ENCODE assay signal across 21 mouse cellular contexts in genomic region chr9:120721451-120722123, GRCm38 (mm10).
"Had no signal": no experiment of that assay in that cellular context is flagged by ENCODE, and none has a peak within 500 bp of the region (broad histone marks: within the 10 kb centered on the region; RNA-seq: fewer than 3 reads in every experiment).

No protein-coding gene starts in this region.

- H3K4me1 ChIP-seq: hindbrain, embryonic 13.5 days; intestine, embryonic 15.5 days; midbrain, embryonic 12.5 days; midbrain, embryonic 15.5 days; neural tube, embryonic 13.5 days had no signal

- H3K9ac ChIP-seq: hindbrain, embryonic 13.5 days; intestine, embryonic 15.5 days; liver, embryonic 14.5 days; lung, embryonic 14.5 days; midbrain, embryonic 12.5 days; midbrain, embryonic 15.5 days; neural tube, embryonic 13.5 days had no signal

- H3K27me3 ChIP-seq: hindbrain, embryonic 13.5 days; intestine, embryonic 15.5 days; midbrain, embryonic 12.5 days; midbrain, embryonic 15.5 days; neural tube, embryonic 13.5 days had no signal

- H3K36me3 ChIP-seq: hindbrain, embryonic 13.5 days; intestine, embryonic 15.5 days; midbrain, embryonic 12.5 days; midbrain, embryonic 15.5 days; neural tube, embryonic 13.5 days had no signal

- H3K9me3 ChIP-seq: hindbrain, embryonic 13.5 days; intestine, embryonic 15.5 days; midbrain, embryonic 12.5 days; midbrain, embryonic 15.5 days; neural tube, embryonic 13.5 days had no signal

- ATAC-seq: hindbrain, embryonic 16.5 days; intestine, embryonic 15.5 days; lung, postnatal 0 days; midbrain, embryonic 15.5 days had no signal

- DNase-seq: layer of hippocampus, postnatal 36 days; lung, embryonic 14.5 days; retina, postnatal 1 day; right cerebral cortex, postnatal 25 days; spleen, adult 18-20 months; thymus, adult 2 months; thymus, postnatal 14 days; thymus, postnatal 4 days had no signal

- H3K27ac ChIP-seq: hindbrain, embryonic 13.5 days; intestine, embryonic 15.5 days; kidney, postnatal 0 days; left cerebral cortex, adult 2 months; liver, embryonic 14.5 days; macrophage; midbrain, embryonic 12.5 days; midbrain, embryonic 15.5 days; neural tube, embryonic 13.5 days; stomach, postnatal 0 days had no signal

- H3K4me2 ChIP-seq: hindbrain, embryonic 13.5 days; intestine, embryonic 15.5 days; lung, embryonic 14.5 days; midbrain, embryonic 12.5 days; midbrain, embryonic 15.5 days; neural tube, embryonic 13.5 days had no signal

- H3K4me3 ChIP-seq: hindbrain, embryonic 13.5 days; intestine, embryonic 15.5 days; left cerebral cortex, adult 2 months; midbrain, embryonic 12.5 days; midbrain, embryonic 15.5 days; myocyte; neural tube, embryonic 13.5 days had no signal
